Mouse (Mus musculus): ENCODE measurements around the gene Cacna1d.

Cacna1d gene

GRCm38 (mm10) chr14:30367074-30367473, 124.2 kb downstream of the Cacna1d start:
- no peak for DNase-seq (ENCODE audit: low spot score)

- peak; percentile 63 for DNase-seq (ENCODE audit: low spot score)
Observed at GRCm38 (mm10) chr14:30365866-30366265, 125.4 kb downstream of the Cacna1d start.

- DNase-seq (ENCODE audit: low spot score): no peak
Observed at GRCm38 (mm10) chr14:30363487-30364167, 127.6 kb downstream of the Cacna1d start.

GRCm38 (mm10) chr14:30362370-30362769, 128.9 kb downstream of the Cacna1d start:
- no peak for DNase-seq (ENCODE audit: low spot score)

- no peak for DNase-seq (ENCODE audit: low spot score)
Observed at GRCm38 (mm10) chr14:30360478-30360877, 130.8 kb downstream of the Cacna1d start.

- no peak for DNase-seq (ENCODE audit: low spot score)
Observed at GRCm38 (mm10) chr14:30360004-30360403, 131.3 kb downstream of the Cacna1d start.

- no peak for DNase-seq (ENCODE audit: low spot score)
Observed at GRCm38 (mm10) chr14:30358028-30358427, 133.2 kb downstream of the Cacna1d start.

- no peak for DNase-seq (ENCODE audit: low spot score)
Observed at GRCm38 (mm10) chr14:30356456-30356855, 134.8 kb downstream of the Cacna1d start.

GRCm38 (mm10) chr14:30354761-30355160, 136.5 kb downstream of the Cacna1d start:
- no peak for DNase-seq (ENCODE audit: low spot score)

- DNase-seq (ENCODE audit: low spot score): no peak
Observed at GRCm38 (mm10) chr14:30354127-30354463, 137.2 kb downstream of the Cacna1d start.

- DNase-seq (ENCODE audit: low spot score): no peak
Observed at GRCm38 (mm10) chr14:30353291-30354126, 137.7 kb downstream of the Cacna1d start.

- DNase-seq (ENCODE audit: low spot score): no peak
Observed at GRCm38 (mm10) chr14:30352951-30353270, 138.3 kb downstream of the Cacna1d start.

- DNase-seq (ENCODE audit: low spot score): peak; percentile 59
Observed at GRCm38 (mm10) chr14:30352061-30352950, 138.9 kb downstream of the Cacna1d start.

GRCm38 (mm10) chr14:30350285-30350684, 141.0 kb downstream of the Cacna1d start:
- DNase-seq (ENCODE audit: low spot score): no peak

GRCm38 (mm10) chr14:30344948-30345865, 146.0 kb downstream of the Cacna1d start:
- no peak for DNase-seq (ENCODE audit: low spot score)

GRCm38 (mm10) chr14:30343740-30344139, 147.5 kb downstream of the Cacna1d start:
- DNase-seq (ENCODE audit: low spot score): no peak

GRCm38 (mm10) chr14:30341825-30342590, 149.2 kb downstream of the Cacna1d start:
- DNase-seq (ENCODE audit: low spot score): no peak

GRCm38 (mm10) chr14:30340140-30340539, 151.1 kb downstream of the Cacna1d start:
- no peak for DNase-seq (ENCODE audit: low spot score)

GRCm38 (mm10) chr14:30331856-30332255, 159.4 kb downstream of the Cacna1d start:
- DNase-seq (ENCODE audit: low spot score): no peak

GRCm38 (mm10) chr14:30330416-30331181, 160.7 kb downstream of the Cacna1d start:
- no peak for DNase-seq (ENCODE audit: low spot score)
